In genomic region chr2:72839673-72840072, GRCm38 (mm10) we compare ENCODE assay signal across 16 mouse cellular contexts.
DNase-seq lines count a peak whose midpoint lies in the region; ATAC-seq lines count a peak whose summit lies in the region.
"Had no signal": no experiment of that assay in that cellular context is flagged by ENCODE, and none has a peak within 500 bp of the region (broad histone marks: within the 10 kb centered on the region; RNA-seq: fewer than 3 reads in every experiment).

No protein-coding gene starts in this region.

- DNase-seq in embryo, embryonic 10.5 days (ENCODE audit: low spot score): peak; percentile 21
- DNase-seq in embryo, embryonic 11 days: no peak
- DNase-seq in heart, adult 18-20 months: peak; percentile 6 to 9
- peak; percentile 7 to 11 for DNase-seq in layer of hippocampus, postnatal 36 days
- DNase-seq in layer of hippocampus, adult 11-12 months (ENCODE audit: low spot score): no peak
- DNase-seq in forelimb bud, embryonic 11.5 days (ENCODE audit: low read depth, low spot score): peak; percentile 24
- no peak for DNase-seq in urinary bladder, postnatal 14 days (ENCODE audit: low spot score)
- DNase-seq: adrenal gland, postnatal 10 days; cerebellum, adult 2 months; gastrocnemius, postnatal 36 days; kidney, adult 9 months; lung, adult 18-20 months; thymus, postnatal 36 days had no signal

- H3K4me1 ChIP-seq in heart, embryonic 12.5 days (replicated peaks): peaks cover 15% of the 10 kb centered on the region; the same call in 1 of the 2 replicates

- H3K9me3 ChIP-seq in heart, embryonic 12.5 days (replicated peaks): peaks cover 3% of the 10 kb centered on the region; the same call in 1 of the 2 replicates
- H3K9me3 ChIP-seq: midbrain, embryonic 12.5 days; neural tube, embryonic 15.5 days had no signal

- H3K36me3 ChIP-seq in heart, embryonic 12.5 days: no peaks in the 10 kb centered on the region
- H3K36me3 ChIP-seq: midbrain, embryonic 12.5 days; neural tube, embryonic 15.5 days had no signal

- H3K9ac ChIP-seq in heart, embryonic 12.5 days: no peak overlapping the region
- H3K9ac ChIP-seq: midbrain, embryonic 12.5 days; neural tube, embryonic 15.5 days had no signal

- WGBS in heart, embryonic 12.5 days: 67% methylated on average over 5 of the region's 5 CpGs

- no peak for ATAC-seq in heart, embryonic 12.5 days (ENCODE audit: insufficient number of reproducible peaks, low FRiP score)

- H3K4me2 ChIP-seq in heart, embryonic 12.5 days: no peak overlapping the region
- H3K4me2 ChIP-seq: midbrain, embryonic 12.5 days; neural tube, embryonic 15.5 days had no signal

- H3K27ac ChIP-seq in heart, embryonic 12.5 days (ENCODE audit: poor library complexity, severe bottlenecking): no peak overlapping the region
- H3K27ac ChIP-seq: midbrain, embryonic 12.5 days; neural tube, embryonic 15.5 days had no signal

- H3K4me3 ChIP-seq in heart, embryonic 12.5 days: no peak overlapping the region
- H3K4me3 ChIP-seq: midbrain, embryonic 12.5 days; neural tube, embryonic 15.5 days had no signal

- H3K27me3 ChIP-seq in heart, embryonic 12.5 days (replicated peaks): no peaks in the 10 kb centered on the region
- H3K27me3 ChIP-seq: midbrain, embryonic 12.5 days; neural tube, embryonic 15.5 days had no signal

Comparison
In these comparisons a context has a peak if more than half of its experiments do, and no peak if none do; other contexts are left out.
1. DNase-seq: peak in embryo, embryonic 10.5 days (single experiment), heart, adult 18-20 months (2 of 2), layer of hippocampus, postnatal 36 days (2 of 2) and forelimb bud, embryonic 11.5 days (single experiment); none in embryo, embryonic 11 days (single experiment), layer of hippocampus, adult 11-12 months (single experiment) and urinary bladder, postnatal 14 days (single experiment).